Mouse (Mus musculus): ENCODE measurements around the gene Ccdc136.

The Ccdc136 gene

DNA sequence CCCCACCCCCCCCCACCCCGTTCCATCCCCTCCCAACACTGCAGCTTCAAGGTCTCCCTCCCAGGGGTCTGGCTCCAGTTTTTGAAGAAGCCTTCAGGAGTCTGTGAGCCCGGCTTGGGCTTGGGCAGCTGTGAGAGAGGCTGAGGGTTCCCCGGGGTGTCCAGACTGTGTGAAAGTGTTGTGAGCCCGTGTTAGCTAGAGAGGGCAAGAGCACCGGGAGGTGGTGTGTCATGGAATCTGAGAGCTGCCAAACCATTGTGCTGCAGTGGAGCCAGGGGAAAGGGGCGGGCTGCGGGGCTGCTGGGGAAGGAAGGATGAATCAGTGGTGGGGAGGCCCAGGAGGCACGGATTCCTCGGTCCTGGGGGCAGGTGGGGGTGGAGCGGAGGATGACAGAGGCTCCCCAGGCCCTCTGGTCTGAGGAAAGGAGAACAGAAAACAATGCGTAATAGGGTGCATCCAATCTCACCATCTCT, 40.4 kb downstream of the Ccdc136 start:
- no peak for DNase-seq (ENCODE audit: low read depth)

DNA sequence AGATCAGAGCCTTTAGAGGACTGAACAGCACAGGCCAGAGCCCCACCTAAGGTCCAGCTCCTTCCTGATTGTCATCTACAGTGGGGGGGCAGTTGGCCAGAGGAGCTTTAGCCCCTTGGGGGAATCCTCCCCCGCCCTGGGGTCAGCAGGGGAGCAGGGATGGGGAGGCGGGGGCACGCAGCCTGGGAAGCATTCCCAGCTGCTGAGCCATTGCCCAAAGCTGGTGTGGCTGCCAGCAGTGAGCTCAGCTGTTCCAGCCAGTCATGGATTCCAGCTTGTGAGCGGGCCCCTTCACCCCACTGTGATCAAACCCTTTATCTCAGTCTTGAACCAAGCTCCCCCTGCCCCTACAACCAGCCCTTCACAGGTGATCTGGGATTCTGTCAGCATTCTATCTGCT, 43.1 kb downstream of the Ccdc136 start:
- DNase-seq (ENCODE audit: low read depth) = no peak

DNA sequence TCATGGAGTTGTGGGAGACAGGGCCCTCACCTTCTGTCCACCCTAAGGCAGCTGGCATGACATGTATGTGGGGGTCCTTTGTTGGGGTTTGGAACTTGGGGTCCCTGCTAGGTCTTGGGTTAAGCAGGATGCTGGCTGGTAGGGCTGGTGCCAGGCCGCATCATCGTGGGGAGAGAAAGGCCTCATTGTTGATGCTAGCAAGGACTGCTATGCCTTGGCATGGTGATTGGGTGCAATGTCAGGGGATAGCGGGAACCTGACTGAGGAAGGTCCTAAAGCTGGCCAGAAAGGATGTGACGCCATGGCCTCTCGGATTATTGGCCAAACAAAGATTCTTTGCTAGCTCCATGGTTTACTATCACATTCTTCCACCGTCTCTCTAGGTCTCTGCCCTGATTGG, 43.7 kb downstream of the Ccdc136 start:
- no peak for DNase-seq (ENCODE audit: low read depth)

DNA sequence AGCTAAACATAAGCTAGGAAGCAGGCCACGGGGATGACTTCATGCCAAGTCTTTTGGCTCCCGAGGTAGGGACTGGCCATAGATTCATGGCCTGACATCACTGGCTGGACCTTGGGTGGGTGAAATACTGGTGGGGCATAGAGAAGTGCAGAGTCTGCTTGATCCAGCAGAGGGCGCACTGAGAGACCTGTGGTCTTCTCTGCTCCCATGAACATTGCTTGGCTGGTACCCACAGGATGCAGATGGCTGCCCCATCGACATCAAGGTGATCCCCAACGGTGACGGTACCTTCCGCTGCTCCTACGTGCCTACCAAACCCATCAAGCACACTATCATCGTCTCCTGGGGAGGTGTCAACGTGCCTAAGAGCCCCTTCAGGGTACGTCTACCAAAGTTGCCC, 48.7 kb downstream of the Ccdc136 start:
- DNase-seq (ENCODE audit: low read depth) = peak; percentile 60

DNA sequence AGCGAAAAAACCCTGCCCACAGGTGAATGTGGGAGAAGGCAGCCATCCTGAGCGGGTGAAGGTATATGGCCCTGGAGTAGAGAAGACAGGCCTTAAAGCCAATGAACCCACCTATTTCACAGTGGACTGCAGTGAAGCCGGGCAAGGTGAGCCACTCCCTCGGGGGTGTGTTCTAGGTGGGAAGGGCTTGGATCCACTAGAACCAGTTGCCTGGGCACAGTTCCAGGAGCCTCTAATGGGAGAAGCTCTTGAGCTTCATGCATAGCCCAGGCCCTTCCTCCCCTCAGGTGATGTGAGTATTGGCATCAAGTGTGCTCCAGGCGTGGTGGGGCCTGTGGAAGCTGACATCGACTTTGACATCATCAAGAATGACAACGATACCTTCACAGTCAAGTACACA, 49.2 kb downstream of the Ccdc136 start:
- no peak for DNase-seq (ENCODE audit: low read depth)

DNA sequence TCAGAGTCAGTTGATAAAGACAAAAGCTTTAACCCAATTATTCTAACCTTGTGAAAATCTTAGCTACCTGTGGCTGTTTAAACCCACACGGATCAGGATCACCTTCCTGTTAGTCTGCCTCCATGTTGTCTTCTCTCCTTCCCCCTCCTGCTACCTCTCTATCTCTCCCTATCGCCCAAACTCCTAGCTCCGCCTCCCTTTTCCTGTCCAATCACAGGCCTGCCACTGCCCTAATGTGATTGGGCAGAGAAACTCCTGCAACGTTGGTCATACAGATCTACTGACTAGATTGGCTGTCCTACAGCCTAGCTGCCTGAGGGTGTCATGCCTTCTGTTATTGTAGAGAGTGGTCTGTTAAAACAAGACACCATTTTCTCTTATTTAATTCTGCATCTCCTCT, 53.7 kb downstream of the Ccdc136 start:
- no peak for DNase-seq (ENCODE audit: low read depth)

DNA sequence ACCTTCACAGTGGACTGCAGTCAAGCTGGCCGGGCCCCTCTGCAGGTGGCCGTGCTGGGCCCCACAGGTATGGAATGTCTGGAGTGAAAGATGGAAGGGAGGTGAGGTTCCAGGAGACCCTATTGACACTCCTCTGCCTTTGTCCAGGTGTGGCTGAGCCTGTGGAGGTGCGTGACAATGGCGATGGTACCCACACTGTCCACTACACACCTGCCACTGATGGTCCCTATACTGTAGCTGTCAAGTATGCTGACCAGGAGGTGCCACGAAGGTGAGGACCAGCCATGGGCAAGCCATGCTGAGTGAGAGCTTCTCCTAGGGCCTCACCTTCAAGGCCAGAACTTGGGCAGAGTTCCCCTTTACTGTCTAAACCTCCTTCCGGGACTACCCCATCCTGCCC, 54.6 kb downstream of the Ccdc136 start:
- DNase-seq (ENCODE audit: low read depth) = no peak

DNA sequence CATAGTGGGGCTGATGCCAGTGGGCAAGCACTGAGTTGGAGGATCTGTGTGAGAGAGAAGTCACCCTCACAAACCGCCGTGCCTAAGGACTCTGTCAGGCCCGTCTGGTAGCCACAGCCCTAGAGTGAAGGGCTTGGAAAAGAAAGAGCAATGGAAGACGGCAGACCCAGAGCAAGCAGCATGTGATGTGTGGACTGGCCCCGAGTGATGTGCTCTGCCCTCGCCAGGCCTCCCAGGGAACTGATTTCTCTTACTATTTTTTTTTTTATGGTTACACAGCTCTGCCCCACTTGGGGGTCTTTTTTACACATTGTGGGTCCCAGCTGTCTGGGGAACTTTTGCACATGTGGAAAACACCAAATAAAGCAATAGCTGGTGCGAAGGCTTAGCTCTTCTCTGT, 65.4 kb downstream of the Ccdc136 start:
- DNase-seq (ENCODE audit: low read depth) = no peak

DNA sequence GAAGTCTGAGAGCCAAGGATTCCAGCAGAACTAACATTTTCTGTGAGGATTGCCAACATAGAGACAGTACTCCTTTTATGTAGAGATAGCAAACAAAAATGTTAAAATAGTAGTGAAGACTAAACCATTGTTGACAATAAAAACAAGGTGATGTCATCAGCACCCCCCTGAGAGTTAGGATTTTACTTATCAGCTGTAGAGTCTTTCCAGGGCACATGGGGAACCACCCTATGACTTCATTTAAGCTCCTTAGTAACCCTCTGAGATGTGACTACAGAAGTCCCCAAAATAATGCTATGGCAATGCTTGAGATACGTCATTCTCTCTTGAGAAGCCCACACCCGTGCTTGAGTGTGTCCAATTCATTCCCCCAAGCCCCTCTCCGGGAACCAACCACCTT, 67.3 kb downstream of the Ccdc136 start:
- DNase-seq (ENCODE audit: low read depth) = no peak

DNA sequence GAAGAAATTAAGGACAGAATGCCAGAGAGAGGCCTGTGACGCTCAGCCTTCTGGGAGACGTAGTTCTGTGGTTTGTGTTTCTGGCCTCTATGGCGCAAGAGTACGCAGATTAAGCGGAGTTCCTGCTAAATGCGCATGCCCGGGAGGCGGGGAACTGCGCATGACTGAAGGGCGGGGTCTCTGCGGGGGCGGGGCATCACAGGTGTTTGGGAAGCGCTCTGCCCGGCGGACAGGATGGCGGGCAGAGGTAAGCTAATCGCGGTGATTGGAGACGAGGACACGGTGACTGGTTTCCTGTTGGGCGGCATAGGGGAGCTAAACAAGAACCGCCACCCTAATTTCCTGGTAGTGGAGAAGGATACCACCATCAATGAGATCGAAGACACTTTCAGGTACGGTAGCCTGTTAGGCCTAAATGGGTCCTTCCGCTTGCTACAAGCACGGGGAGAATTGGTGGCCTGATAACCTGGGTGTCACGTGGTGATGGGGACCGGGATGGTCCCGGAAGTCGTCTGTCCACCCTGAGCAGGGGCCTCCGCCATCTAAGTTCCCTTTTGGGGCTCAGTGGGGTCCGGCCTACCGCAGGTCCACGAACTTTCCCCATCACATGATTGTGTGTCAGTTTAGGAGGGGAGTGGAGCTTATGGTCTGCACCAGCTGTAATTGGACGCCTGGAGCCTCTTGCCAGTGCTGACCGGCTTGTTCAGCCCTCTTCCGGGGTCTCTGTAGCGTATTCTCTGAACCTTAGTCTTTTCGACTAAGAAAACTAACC, 71.7 kb downstream of the Ccdc136 start, which contains the start of gene Atp6v1f:
Gene Atp6v1f (plus strand): TSS at position 136 of the 772 bp plus-strand sequence.
- DNase-seq (ENCODE audit: low read depth) = peak; percentile 98

DNA sequence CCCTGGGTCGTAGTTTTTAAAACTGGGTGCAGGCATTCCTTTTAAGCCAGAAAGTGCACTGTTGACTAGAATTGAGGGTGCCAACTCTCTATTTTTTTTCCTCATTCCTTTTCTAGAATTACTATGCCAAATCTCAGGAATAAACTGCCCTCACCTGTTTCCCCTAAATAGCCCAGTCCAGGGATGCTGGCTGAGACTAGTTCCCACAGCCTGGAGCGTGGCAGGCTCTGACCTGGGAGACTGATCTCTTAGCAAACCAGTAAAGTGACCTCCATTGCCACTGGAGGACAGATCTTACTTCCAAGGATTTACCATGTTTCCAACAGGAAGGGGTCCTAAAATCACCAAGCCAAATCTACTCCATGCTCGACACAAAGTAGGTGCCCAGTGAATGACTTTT, 72.7 kb downstream of the Ccdc136 start:
- DNase-seq (ENCODE audit: low read depth) = no peak

DNA sequence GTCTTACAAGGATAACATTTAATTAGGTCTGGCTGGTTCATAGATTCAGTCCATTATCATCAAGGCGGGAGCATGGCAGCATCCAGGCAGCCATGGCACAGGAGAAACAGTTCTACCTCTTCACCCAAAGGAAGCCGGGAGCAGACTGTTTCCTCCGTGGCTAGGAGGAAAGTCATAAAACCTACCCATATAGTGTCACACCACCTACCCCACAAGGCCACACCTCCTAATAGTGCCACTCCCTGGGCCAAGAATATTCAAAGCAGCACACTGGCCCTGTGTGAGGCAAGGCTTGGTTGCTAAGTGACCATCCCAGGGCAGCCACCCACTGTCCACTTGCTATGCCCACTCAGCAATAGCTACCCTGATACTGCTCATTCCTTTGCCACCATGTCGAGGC, 75.0 kb downstream of the Ccdc136 start, which contains the start of gene Atp6v1fnb:
Gene Atp6v1fnb (plus strand): TSS at position 301 of the 400 bp plus-strand sequence.
- no peak for DNase-seq (ENCODE audit: low read depth)

DNA sequence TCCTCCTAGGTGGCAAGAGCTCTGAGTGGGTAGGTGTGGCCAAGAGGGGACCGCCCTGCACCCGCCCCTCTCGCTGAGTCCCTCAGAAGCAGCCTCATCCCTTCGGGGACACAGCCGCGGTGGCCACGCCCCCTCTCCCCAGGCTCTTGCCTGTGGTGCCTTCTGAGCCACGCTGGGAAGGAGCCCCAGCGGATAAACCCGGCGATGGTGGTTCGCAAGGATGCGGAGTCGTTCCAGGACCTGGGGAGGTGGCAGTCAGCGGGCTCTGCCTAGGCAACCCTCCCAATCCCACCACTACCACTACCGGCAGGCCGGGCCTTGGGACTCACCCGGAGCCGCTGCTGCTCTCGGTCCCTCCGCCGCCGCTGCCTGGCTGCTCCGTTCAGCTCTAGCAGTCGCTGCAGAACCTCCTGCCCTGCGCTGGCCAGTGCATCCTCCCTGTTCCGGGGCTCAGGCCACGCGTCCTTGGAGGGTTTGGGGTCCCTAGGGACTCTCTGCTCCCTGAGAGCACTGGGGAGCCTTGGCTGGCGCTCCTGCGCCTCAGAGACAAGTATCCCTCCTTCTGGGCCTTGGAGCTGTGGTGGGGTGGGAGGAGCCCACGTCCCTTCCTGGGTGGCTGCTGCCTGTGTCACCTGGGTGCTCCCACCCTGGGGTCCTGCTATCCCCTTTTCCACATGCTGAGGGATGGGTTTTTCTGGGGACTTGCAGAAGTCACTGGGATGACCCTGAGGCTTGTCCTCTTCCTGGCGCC, 78.0 kb downstream of the Ccdc136 start:
- peak; percentile 89 for DNase-seq (ENCODE audit: low read depth)

DNA sequence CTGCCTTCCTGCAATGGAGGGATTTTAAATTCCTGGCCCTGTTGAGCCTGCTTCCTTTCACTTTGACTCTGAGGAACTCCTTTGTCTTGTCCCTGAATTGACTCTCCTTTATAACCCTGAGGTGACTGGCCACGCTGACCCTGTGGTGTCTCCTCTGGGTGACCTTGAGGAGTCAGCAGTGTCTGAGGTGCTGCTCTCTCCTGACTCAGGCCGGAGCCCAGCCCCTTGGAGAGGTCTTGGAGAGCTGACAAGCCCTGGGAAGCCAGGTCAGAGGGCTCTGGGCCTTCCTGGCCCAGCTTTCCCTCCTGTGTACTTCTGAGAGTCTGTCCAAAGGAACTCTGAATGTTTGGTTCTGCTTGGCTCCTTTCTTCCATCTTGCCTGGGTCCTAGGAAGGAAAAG, 78.6 kb downstream of the Ccdc136 start:
- no peak for DNase-seq (ENCODE audit: low read depth)
